Mouse (Mus musculus) bone marrow, adult 2 months (tissue): ENCODE results near the gene Ryr2.

Experiments
- CTCF ChIP-seq: fragments of 200-500 bp; IDR thresholded peaks from 2 replicates; pipeline ENCODE4 v1.5.1; 2011; ENCODE audit warnings: low read length, control low read depth; ENCODE audit not compliant: control insufficient read depth, insufficient read depth
- POLR2A ChIP-seq: fragments of 200-500 bp; IDR thresholded peaks from 2 replicates; pipeline ENCODE4 v1.6.1; 2011; ENCODE audit warnings: low read depth, mild to moderate bottlenecking, control low read depth, low read length, borderline replicate concordance; ENCODE audit not compliant: control insufficient read depth

DNA sequence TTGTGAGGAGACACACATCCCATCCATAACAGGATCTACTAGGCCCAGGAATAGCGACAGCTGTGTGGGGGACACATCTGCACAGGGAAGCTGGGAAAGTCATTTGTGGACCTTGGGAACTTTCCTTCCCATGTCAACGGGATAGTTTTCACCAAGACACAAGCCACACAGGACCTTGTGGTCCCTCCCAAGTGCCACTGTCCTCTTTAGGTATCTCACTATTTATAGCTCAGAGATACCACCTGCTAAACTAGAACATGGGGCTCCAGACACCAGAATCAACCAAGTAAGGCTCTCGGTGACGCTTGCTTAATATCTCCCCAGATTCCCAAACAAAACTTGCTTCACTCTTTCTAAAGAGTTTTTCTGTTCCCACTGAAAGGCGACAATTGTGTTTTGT is 73.5 kb downstream of the Ryr2 start:
- TF ChIP-seq POLR2A = no peak
- TF ChIP-seq CTCF = no peak
